Mouse (Mus musculus) mouse trophoblast stem cell (cell line): ENCODE data around the gene Shkbp1.

Experiments used
- in situ Hi-C, 2 experiments: fragments of 300-500 bp; cut with MseI, MboI; formaldehyde crosslinking; loops; 2 replicates in 1 of 2; 3 replicates in 1 of 2; pipeline ENCODE4 v1.15.1; 2025

Gene Shkbp1

GRCm38 (mm10) chr7:27366082-27366844, 10.4 kb upstream of the Shkbp1 start:
- in situ Hi-C loops = no loop called here

GRCm38 (mm10) chr7:27364379-27364778, 8.6 kb upstream of the Shkbp1 start:
- in situ Hi-C loops = no loop called here

- in situ Hi-C loops = no loop called here
Observed at GRCm38 (mm10) chr7:27361283-27361946, 5.6 kb upstream of the Shkbp1 start.

- in situ Hi-C loops = no loop called here
Observed at GRCm38 (mm10) chr7:27360749-27361148, 4.9 kb upstream of the Shkbp1 start.

- in situ Hi-C loops = no loop called here
Observed at GRCm38 (mm10) chr7:27359706-27360358, 4.0 kb upstream of the Shkbp1 start.

GRCm38 (mm10) chr7:27359162-27359561, 3.3 kb upstream of the Shkbp1 start:
- in situ Hi-C loops = no loop called here

- in situ Hi-C loops = no loop called here
Observed at GRCm38 (mm10) chr7:27357595-27357978, 1.8 kb upstream of the Shkbp1 start.

GRCm38 (mm10) chr7:27356861-27357594, 1.2 kb upstream of the Shkbp1 start, which contains the start of gene Gm20479:
Gm20479 (minus strand) TSS chr7:27357419.
- in situ Hi-C loops = no loop called here

- in situ Hi-C loops = no loop called here
Observed at GRCm38 (mm10) chr7:27356248-27356647, 429 bp upstream of the Shkbp1 start.

GRCm38 (mm10) chr7:27355261-27355660, 558 bp downstream of the Shkbp1 start:
- in situ Hi-C loops = no loop called here

- in situ Hi-C loops = no loop called here
Observed at GRCm38 (mm10) chr7:27354783-27355182, 1.0 kb downstream of the Shkbp1 start.

- in situ Hi-C loops = no loop called here
Observed at GRCm38 (mm10) chr7:27354144-27354543, 1.7 kb downstream of the Shkbp1 start.

- in situ Hi-C loops = no loop called here
Observed at GRCm38 (mm10) chr7:27345444-27345843, 10.4 kb downstream of the Shkbp1 start.

GRCm38 (mm10) chr7:27342595-27342994, 13.2 kb downstream of the Shkbp1 start:
- in situ Hi-C loops = no loop called here

- in situ Hi-C loops = loop anchor here (5.0 kb wide), 2 partner anchors 48 to 58 kb away; no protein-coding TSS in a partner anchor
Observed at GRCm38 (mm10) chr7:27339519-27339918, 16.3 kb downstream of the Shkbp1 start.

GRCm38 (mm10) chr7:27339114-27339513, 16.7 kb downstream of the Shkbp1 start:
- in situ Hi-C loops = loop anchor here (5.0 kb wide), 2 partner anchors 48 to 58 kb away; no protein-coding TSS in a partner anchor

GRCm38 (mm10) chr7:27337175-27337853, 18.5 kb downstream of the Shkbp1 start, which contains the start of gene Ltbp4:
Ltbp4 (minus strand) TSS chr7:27337692.
- in situ Hi-C loops = loop anchor here (5.0 kb wide), 2 partner anchors 50 to 60 kb away; no protein-coding TSS in a partner anchor

- in situ Hi-C loops = loop anchor here (5.0 kb wide), 2 partner anchors 51 to 61 kb away; no protein-coding TSS in a partner anchor
Observed at GRCm38 (mm10) chr7:27335928-27336823, 19.6 kb downstream of the Shkbp1 start.

- in situ Hi-C loops = loop anchor here (5.0 kb wide), 2 partner anchors 52 to 62 kb away; no protein-coding TSS in a partner anchor
Observed at GRCm38 (mm10) chr7:27335011-27335720, 20.7 kb downstream of the Shkbp1 start.
